Mouse (Mus musculus) left cerebral cortex, postnatal 4 days (tissue): ENCODE results near the gene Zfp971. TPM values are rescaled to one million over a fixed set of nuclear protein-coding genes. Genes with fewer than 3 reads are reported as not detected.
"Not testable (repeated sequence)": the region's sequence is repeated elsewhere in the genome, so short reads cannot be mapped to it uniquely, and the experiment has no call there.

Source experiments
- DNase-seq: peaks from one replicate; pipeline ENCODE4 v3.0.0-alpha.2; 2022
- intact Hi-C: fragments of 180-260 bp; cut with DNase I; formaldehyde crosslinking; loops from one replicate; pipeline ENCODE4 v1.15.1; 2025
- total RNA-seq, 2 experiments: library from RNA; stranded (reverse); gene quantifications; 2 replicates each; pipeline ENCODE4 v1.2.3; 2021

Gene Zfp971
- 10 to 100 TPM; 22.2 to 26.1 TPM for total RNA-seq

- peak; percentile 24 for DNase-seq
- intact Hi-C loops = not testable (repeated sequence)
Observed at GRCm38 (mm10) chr2:178023011-178023611, at the start of gene Zfp971. Zfp971 (plus strand) TSS chr2:178023284.

- DNase-seq, intact Hi-C loops: not testable (repeated sequence)
Observed at GRCm38 (mm10) chr2:177974814-177975213, 48.3 kb upstream of the Zfp971 start.

DNA sequence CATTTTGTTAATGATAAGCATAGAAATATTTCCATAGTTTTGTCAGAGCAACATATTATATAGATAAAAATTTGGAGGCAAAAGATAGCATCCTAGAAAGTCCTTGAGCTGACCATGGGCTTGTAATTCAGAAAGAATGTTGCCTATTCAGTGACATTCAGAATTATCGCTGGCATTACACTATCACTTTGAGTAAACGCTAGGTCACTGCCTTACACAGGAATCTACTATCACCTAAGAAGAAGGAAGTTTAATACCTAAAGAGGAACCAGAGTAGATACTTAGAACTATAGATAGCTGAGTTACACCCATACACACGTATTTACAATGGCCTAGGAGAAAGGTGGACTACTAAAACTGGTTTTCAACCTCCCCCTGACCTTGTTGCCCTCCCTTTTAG is 3.6 kb upstream of the Zfp971 start:
- intact Hi-C loops, DNase-seq: not testable (repeated sequence)

- intact Hi-C loops, DNase-seq: not testable (repeated sequence)
Observed at GRCm38 (mm10) chr2:178020773-178021172, 2.3 kb upstream of the Zfp971 start.

GRCm38 (mm10) chr2:178023861-178024260 is 777 bp downstream of the Zfp971 start:
- intact Hi-C loops, DNase-seq: not testable (repeated sequence)

GRCm38 (mm10) chr2:178027601-178028000 is 4.5 kb downstream of the Zfp971 start:
- DNase-seq, intact Hi-C loops: not testable (repeated sequence)

GRCm38 (mm10) chr2:178058195-178058594 is 35.1 kb downstream of the Zfp971 start:
- DNase-seq = peak; percentile 47
- intact Hi-C loops = no loop called here

- intact Hi-C loops, DNase-seq: not testable (repeated sequence)
Observed at GRCm38 (mm10) chr2:178078166-178078717, 55.2 kb downstream of the Zfp971 start, which contains the start of gene Zfp931. Zfp931 (minus strand) TSS chr2:178078476.

Other genes starting within 250 kb of the Zfp971 start
- gene Gm14325, start 182.9 kb upstream of the Zfp971 start, total RNA-seq = 100 to 1,000 TPM in 1 of 2 experiments, 10 to 100 TPM in 1; 97.0 to 105 TPM
- gene Gm14327, start 126.2 kb upstream of the Zfp971 start, total RNA-seq = 1 to 10 TPM; 4.0 to 4.1 TPM
- 1 to 10 TPM in 1 of 2 experiments, under 1 TPM in 1; 0.70 to 1.3 TPM for gene Zfp972, start 97.7 kb upstream of the Zfp971 start, total RNA-seq
- 10 to 100 TPM; 43.6 to 46.4 TPM for gene Gm14326, start 66.0 kb upstream of the Zfp971 start, total RNA-seq
- 10 to 100 TPM; 12.4 to 13.2 TPM for gene Zfp931, start 55.2 kb downstream of the Zfp971 start, total RNA-seq
- 100 to 1,000 TPM; 128 to 133 TPM for gene Phactr3, start 95.7 kb downstream of the Zfp971 start, total RNA-seq